8 mouse cellular contexts compared by ENCODE assay signal in the genomic region with DNA sequence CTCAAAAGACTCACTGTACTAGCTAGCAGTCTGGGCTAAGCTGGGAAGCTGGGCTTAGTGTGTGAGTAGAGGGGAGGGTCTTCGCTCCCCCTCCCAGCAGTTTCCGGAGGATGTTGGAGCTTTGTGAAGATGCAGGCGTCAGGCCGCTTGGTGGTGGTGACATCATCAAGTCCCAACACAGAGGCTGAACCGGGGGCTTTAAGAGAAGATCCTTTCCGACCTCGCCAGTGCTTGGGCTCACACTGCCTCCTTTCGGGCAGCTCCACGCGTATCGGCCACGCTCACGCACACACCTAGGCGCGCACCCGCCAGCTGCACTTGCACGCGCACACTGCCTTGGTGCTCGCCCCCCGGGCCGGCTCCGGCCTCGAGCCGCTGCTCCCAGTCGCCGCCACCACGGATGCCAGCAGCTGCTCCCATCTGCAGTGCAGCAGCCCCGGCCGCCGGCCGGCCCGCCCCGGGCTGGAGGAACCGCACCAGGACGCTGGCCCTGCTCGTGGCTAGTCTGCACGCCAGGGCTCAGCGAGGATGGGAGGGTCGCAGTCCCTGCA.
A peak's percentile ranks its signal among the peaks of the same experiment; 100 is the strongest.
DNase-seq lines count a peak whose midpoint lies in the region; ATAC-seq lines count a peak whose summit lies in the region.

No protein-coding gene starts in this region.

- H3K9ac ChIP-seq in limb, embryonic 13.5 days = peak overlapping the region; percentile 92
- peak overlapping the region; percentile 92 for H3K9ac ChIP-seq in midbrain, embryonic 15.5 days
- H3K9ac ChIP-seq in stomach, embryonic 16.5 days (ENCODE audit: low read length) = peak overlapping the region; percentile 88

- H3K4me1 ChIP-seq in erythroblast, embryonic 14.5 days (ENCODE audit: control insufficient read depth) = no peaks in the 10 kb centered on the region
- H3K4me1 ChIP-seq in limb, embryonic 13.5 days = peaks cover 56% of the 10 kb centered on the region
- peaks cover 41% of the 10 kb centered on the region for H3K4me1 ChIP-seq in midbrain, embryonic 15.5 days
- H3K4me1 ChIP-seq in stomach, embryonic 16.5 days (ENCODE audit: control insufficient read depth, insufficient read depth, low read length) = peaks cover 35% of the 10 kb centered on the region

- no peak for ATAC-seq in erythroblast, adult 5-6 weeks (replicated peaks; ENCODE audit: low FRiP score, poor library complexity, severe bottlenecking)
- peak; percentile 92 for ATAC-seq in limb, embryonic 13.5 days (ENCODE audit: low FRiP score, low read depth)
- ATAC-seq in midbrain, embryonic 15.5 days (replicated peaks) = peak; percentile 93
- ATAC-seq in stomach, embryonic 16.5 days (ENCODE audit: insufficient read depth, low FRiP score) = peak; percentile 79

- peak overlapping the region; percentile 83 for H3K4me2 ChIP-seq in limb, embryonic 13.5 days (replicated peaks)
- peak overlapping the region; percentile 81 for H3K4me2 ChIP-seq in midbrain, embryonic 15.5 days
- H3K4me2 ChIP-seq in stomach, embryonic 16.5 days (ENCODE audit: low read depth, low read length) = peak overlapping the region; percentile 84

- no peaks in the 10 kb centered on the region for H3K36me3 ChIP-seq in erythroblast, embryonic 14.5 days (ENCODE audit: control insufficient read depth)
- no peaks in the 10 kb centered on the region for H3K36me3 ChIP-seq in limb, embryonic 13.5 days
- H3K36me3 ChIP-seq in midbrain, embryonic 15.5 days (replicated peaks) = no peaks in the 10 kb centered on the region
- no peaks in the 10 kb centered on the region for H3K36me3 ChIP-seq in stomach, embryonic 16.5 days (ENCODE audit: control insufficient read depth, insufficient read depth, low read length)

- peak; percentile 88 to 89 for DNase-seq in cerebellum, postnatal 14 days
- DNase-seq in frontal cortex, postnatal 25 days (ENCODE audit: low spot score in 2 of 2) = peak; percentile 57 to 62
- peak; percentile 60 for DNase-seq in hindlimb bud, embryonic 11.5 days (ENCODE audit: extremely low spot score, low read depth, low spot score)

- no peaks in the 10 kb centered on the region for H3K9me3 ChIP-seq in erythroblast, embryonic 14.5 days (ENCODE audit: control insufficient read depth, low read length)
- H3K9me3 ChIP-seq in limb, embryonic 13.5 days = no peaks in the 10 kb centered on the region
- no peaks in the 10 kb centered on the region for H3K9me3 ChIP-seq in midbrain, embryonic 15.5 days
- no peaks in the 10 kb centered on the region for H3K9me3 ChIP-seq in stomach, embryonic 16.5 days (replicated peaks; ENCODE audit: control insufficient read depth, low read length)

- H3K27ac ChIP-seq in limb, embryonic 13.5 days = peak overlapping the region; percentile 97
- H3K27ac ChIP-seq in midbrain, embryonic 15.5 days = peak overlapping the region; percentile 97
- peak overlapping the region; percentile 94 for H3K27ac ChIP-seq in stomach, embryonic 16.5 days (ENCODE audit: low read length)

- H3K4me3 ChIP-seq in erythroblast, embryonic 14.5 days (replicated peaks) = peak overlapping the region; percentile 31
- H3K4me3 ChIP-seq in limb, embryonic 13.5 days = peak overlapping the region; percentile 72
- H3K4me3 ChIP-seq in midbrain, embryonic 15.5 days = peak overlapping the region; percentile 67
- H3K4me3 ChIP-seq in stomach, embryonic 16.5 days (replicated peaks; ENCODE audit: low read length) = peak overlapping the region; percentile 63

- under 1% methylated on average over 39 of the region's 39 CpGs for WGBS in limb, embryonic 13.5 days
- WGBS in midbrain, embryonic 15.5 days = under 1% methylated on average over 39 of the region's 39 CpGs
- 2% methylated on average over 39 of the region's 39 CpGs for WGBS in stomach, embryonic 16.5 days

- H3K27me3 ChIP-seq in erythroblast, embryonic 14.5 days (ENCODE audit: control insufficient read depth) = peaks cover 22% of the 10 kb centered on the region
- no peaks in the 10 kb centered on the region for H3K27me3 ChIP-seq in limb, embryonic 13.5 days
- no peaks in the 10 kb centered on the region for H3K27me3 ChIP-seq in midbrain, embryonic 15.5 days (replicated peaks)
- H3K27me3 ChIP-seq in stomach, embryonic 16.5 days (ENCODE audit: control insufficient read depth, insufficient read depth, low read length) = no peaks in the 10 kb centered on the region
